ENCODE assay signal across 15 mouse cellular contexts in genomic region chr11:11573691-11574090, GRCm38 (mm10). TPM values are rescaled to one million over a fixed set of nuclear protein-coding genes. Genes with fewer than 3 reads are reported as not detected.
DNase-seq lines count a peak whose midpoint lies in the region; ATAC-seq and TF ChIP-seq lines count a peak whose summit lies in the region.
"Had no signal": no experiment of that assay in that cellular context is flagged by ENCODE, and none has a peak within 500 bp of the region (broad histone marks: within the 10 kb centered on the region; RNA-seq: fewer than 3 reads in every experiment).

No protein-coding gene starts in this region.

- ATAC-seq in liver, embryonic 12.5 days, result peak; percentile 46
- ATAC-seq in forebrain, embryonic 15.5 days (replicated peaks), result no peak

- peak; percentile 76 for DNase-seq in CD4-positive helper T cell, adult 2 months (ENCODE audit: low read depth, low spot score)
- peak; percentile 2 for DNase-seq in ES-E14 (ENCODE audit: low read depth, low spot score)
- peak; percentile 29 to 40 for DNase-seq in natural killer cell, adult 2 months (ENCODE audit: low spot score in 2 of 2)
- DNase-seq in gastrocnemius, adult 8-10 months (ENCODE audit: low spot score in 2 of 2), result no peak
- DNase-seq in layer of hippocampus, adult 18-20 months (ENCODE audit: low spot score in 2 of 2), result no peak
- DNase-seq: adrenal gland, postnatal 36 days; gastrocnemius, postnatal 36 days; kidney, postnatal 25 days; retina, postnatal 1 day had no signal

- H3K4me1 ChIP-seq in ES-E14 (ENCODE audit: control insufficient read depth in 2 of 2, insufficient read depth in 2 of 2, low read length in 2 of 2, poor library complexity in 1 of 2), result no peaks in the 10 kb centered on the region; a peak in 1 of 4 replicates
- H3K4me1 ChIP-seq in liver, embryonic 12.5 days, result peaks cover 40% of the 10 kb centered on the region
- no peaks in the 10 kb centered on the region for H3K4me1 ChIP-seq in forebrain, embryonic 15.5 days

- WGBS in liver, embryonic 12.5 days (ENCODE audit: insufficient replicate concordance), result 23% methylated on average over 6 of the region's 6 CpGs
- 67% methylated on average over 6 of the region's 6 CpGs for WGBS in forebrain, embryonic 15.5 days

- no peaks in the 10 kb centered on the region for H3K27me3 ChIP-seq in liver, embryonic 12.5 days (replicated peaks)
- H3K27me3 ChIP-seq in forebrain, embryonic 15.5 days, result no peaks in the 10 kb centered on the region

- H3K4me2 ChIP-seq in liver, embryonic 12.5 days, result no peak overlapping the region
- H3K4me2 ChIP-seq in forebrain, embryonic 15.5 days (replicated peaks), result no peak overlapping the region
- H3K4me2 ChIP-seq: hindbrain, embryonic 14.5 days had no signal

- H3K36me3 ChIP-seq in ES-E14 (ENCODE audit: control insufficient read depth, insufficient read depth, low read length, poor library complexity, severe bottlenecking), result no peaks in the 10 kb centered on the region
- H3K36me3 ChIP-seq in liver, embryonic 12.5 days, result no peaks in the 10 kb centered on the region
- H3K36me3 ChIP-seq in forebrain, embryonic 15.5 days, result no peaks in the 10 kb centered on the region

- no peak overlapping the region for H3K9ac ChIP-seq in ES-E14 (ENCODE audit: insufficient read depth, low read depth, low read length, poor library complexity, severe bottlenecking)
- H3K9ac ChIP-seq in liver, embryonic 12.5 days, result no peak overlapping the region
- H3K9ac ChIP-seq in forebrain, embryonic 15.5 days (replicated peaks), result no peak overlapping the region
- H3K9ac ChIP-seq: hindbrain, embryonic 14.5 days had no signal

- in situ Hi-C loops in ES-E14 (cut with MboI; ENCODE audit: low sequenced_read_pairs in 2 of 2, unreplicated experiment in 2 of 2), result loop anchor here (25.0 kb wide), 1 partner anchor 164 kb away; no protein-coding TSS in a partner anchor

- no peaks in the 10 kb centered on the region for H3K9me3 ChIP-seq in ES-E14 (ENCODE audit: control insufficient read depth, insufficient read depth, low read depth, low read length)
- H3K9me3 ChIP-seq in liver, embryonic 12.5 days (replicated peaks), result no peaks in the 10 kb centered on the region
- no peaks in the 10 kb centered on the region for H3K9me3 ChIP-seq in forebrain, embryonic 15.5 days

- no peak overlapping the region for H3K27ac ChIP-seq in ES-E14 (ENCODE audit: insufficient read depth, low read depth, low read length, poor library complexity, severe bottlenecking)
- H3K27ac ChIP-seq in liver, embryonic 12.5 days, result no peak overlapping the region
- no peak overlapping the region for H3K27ac ChIP-seq in forebrain, embryonic 15.5 days (replicated peaks)
- H3K27ac ChIP-seq: hindbrain, embryonic 14.5 days had no signal

- no peak overlapping the region for H3K4me3 ChIP-seq in ES-E14 (ENCODE audit: insufficient read depth in 1 of 2, low read depth in 1 of 2, low read length in 2 of 2, poor library complexity in 1 of 2, severe bottlenecking in 1 of 2)
- no peak overlapping the region for H3K4me3 ChIP-seq in liver, embryonic 12.5 days
- H3K4me3 ChIP-seq in forebrain, embryonic 15.5 days, result no peak overlapping the region

TF ChIP-seq in ES-E14, 5 proteins besides CTCF, POLR2A, EP300 and RAD21:
- no peak for TF ChIP-seq ZC3H11A (IDR thresholded peaks at IDR 0.05; ENCODE audit: borderline replicate concordance, low read depth, low read length)
- TF ChIP-seq CHD2 (IDR thresholded peaks at IDR 0.05; ENCODE audit: low read depth, low read length), result no peak
- no peak for TF ChIP-seq HCFC1 (IDR thresholded peaks at IDR 0.05; ENCODE audit: borderline replicate concordance, insufficient read depth, low read length)
- no peak for TF ChIP-seq ZNF384 (IDR thresholded peaks at IDR 0.05; ENCODE audit: low read depth, low read length)
- no peak for TF ChIP-seq MAFK (IDR thresholded peaks at IDR 0.05; ENCODE audit: insufficient read depth, low read depth, low read length)

RNA-seq across cellular contexts. Expression of gene 4930512M02Rik, which starts 53.9 kb away (rescaled TPM):
- total RNA-seq in ES-E14 (2012; rRNA removed), result not detected in 2 replicates
- not detected in 2 replicates for polyA plus RNA-seq in liver, embryonic 12.5 days (2016; fragmentation: Nextera tagmentation; extraction: Ambion mirVana)
- not detected for total RNA-seq in gastrocnemius, adult 8-10 months (2022)
- not detected in 2 replicates for polyA plus RNA-seq in forebrain, embryonic 15.5 days (2015; fragmentation: Nextera tagmentation; extraction: Ambion mirVana)
- not detected for total RNA-seq in layer of hippocampus, adult 18-20 months (2021)
- total RNA-seq: adrenal gland, postnatal 36 days; gastrocnemius, postnatal 36 days; left cerebral cortex, adult 8-10 months had no signal
- polyA plus RNA-seq: cortical plate, adult 2 months; hindbrain, embryonic 14.5 days; liver, embryonic 16.5 days had no signal

Comparison
In these comparisons a context has a peak if more than half of its experiments do, and no peak if none do; other contexts are left out.
1. DNase-seq: peak in CD4-positive helper T cell, adult 2 months (single experiment), ES-E14 (single experiment) and natural killer cell, adult 2 months (2 of 2); none in gastrocnemius, adult 8-10 months (0 of 2) and layer of hippocampus, adult 18-20 months (0 of 2).